Mouse (Mus musculus): ENCODE results near the gene Agpat3.

Agpat3 gene

DNA sequence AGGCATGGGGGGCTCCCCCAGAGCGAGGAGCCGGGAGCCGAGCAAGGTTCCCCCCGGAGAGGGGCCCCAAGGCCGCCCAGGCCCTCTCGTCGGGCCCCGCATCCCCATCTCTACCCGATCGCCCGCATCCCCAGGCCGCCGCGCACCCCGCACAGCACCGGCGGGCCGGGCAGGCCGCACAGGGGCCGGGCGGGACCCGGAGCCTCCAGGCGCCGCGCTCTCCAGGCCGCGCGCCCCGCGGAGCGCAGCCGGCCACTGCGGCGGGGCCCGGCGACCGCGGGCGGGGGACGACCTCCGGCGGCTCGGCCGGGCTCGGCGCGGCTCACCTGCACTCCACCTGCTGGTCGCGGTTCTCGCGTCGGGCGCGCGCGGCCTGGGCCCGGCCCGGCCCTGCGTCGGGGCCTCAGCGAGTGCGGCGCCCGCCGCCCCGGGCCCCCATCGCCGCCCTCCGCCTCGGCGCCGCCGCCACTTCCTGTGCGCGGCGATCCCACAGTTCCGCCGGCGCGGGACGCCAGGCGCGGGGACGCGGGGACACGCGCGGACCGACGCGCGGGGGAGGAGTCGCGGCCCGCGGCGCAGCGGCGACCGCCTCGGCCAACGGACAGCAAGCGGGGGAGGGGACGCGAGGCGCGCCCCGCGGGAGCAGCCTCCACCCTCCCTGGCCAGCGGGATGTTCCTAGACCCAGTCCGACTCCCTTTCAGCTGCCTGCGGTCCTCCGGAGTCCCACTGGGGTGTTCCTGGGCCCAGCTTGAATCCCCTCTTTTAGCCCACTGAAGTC, at the start of gene Agpat3:
Gene Agpat3, minus strand, starts transcription at position 603 of the 779 bp plus-strand sequence.
- DNase-seq: peak; percentile 80

DNA sequence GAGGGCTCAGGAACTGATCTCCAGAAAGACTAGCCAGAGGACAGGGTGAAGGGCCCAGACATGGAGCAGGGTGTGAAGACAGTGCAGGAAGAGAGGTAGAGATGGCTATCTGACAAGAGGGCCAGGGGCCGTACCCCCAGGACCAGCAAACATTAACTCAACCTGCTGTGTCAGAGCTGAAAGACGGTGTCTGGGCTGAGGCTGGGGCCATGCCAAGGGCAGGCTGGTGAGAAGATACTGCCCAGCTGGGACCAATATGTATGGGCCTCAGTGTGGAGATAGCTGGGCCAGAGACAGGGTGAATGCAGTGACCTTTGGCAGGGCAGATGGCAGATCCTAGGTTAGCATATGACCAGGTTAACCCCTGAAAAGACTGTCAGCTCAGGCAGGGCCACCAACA, 48.8 kb upstream of the Agpat3 start:
- DNase-seq: no peak

DNA sequence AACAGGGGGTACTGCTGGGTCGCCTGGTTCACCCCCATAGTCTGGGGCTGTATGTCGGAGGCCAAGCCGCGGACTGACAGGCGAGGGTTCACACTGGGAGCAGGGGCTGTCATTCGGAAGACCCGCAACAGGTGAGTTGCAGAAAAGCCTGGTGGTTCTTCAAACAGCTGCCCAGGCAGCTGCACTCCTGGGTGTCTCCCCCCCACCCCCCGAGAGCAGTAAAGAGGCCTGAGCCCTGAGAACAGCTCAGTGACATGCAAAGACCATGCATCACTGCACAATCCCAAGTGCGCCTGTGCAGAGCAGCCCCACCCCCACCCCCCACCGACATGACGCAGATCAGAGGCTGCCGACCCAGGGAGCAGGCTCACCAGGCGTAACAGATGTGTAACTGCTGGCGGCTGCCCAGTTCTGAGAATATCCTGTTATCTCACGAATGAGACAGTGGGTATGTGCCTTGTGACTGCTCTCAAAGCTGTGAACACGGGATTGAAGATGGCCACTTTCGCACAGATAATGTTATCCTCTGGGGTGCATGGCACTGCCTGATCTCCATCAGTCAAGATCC, 46.9 kb upstream of the Agpat3 start:
- DNase-seq: peak; percentile 68

DNA sequence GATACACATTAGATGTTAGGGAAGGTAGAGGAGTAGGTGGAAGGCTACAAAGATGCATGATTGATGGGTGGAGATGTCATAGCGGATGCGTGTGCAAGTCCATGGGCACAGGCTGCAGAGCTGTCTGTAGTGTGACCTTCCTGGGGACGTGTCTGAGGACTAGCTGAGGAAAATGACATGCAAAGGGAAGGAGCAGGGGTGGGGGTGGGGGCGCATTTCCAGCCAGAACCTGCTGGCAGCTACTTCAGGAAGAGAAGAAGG, 44.3 kb upstream of the Agpat3 start:
- no peak for DNase-seq

DNA sequence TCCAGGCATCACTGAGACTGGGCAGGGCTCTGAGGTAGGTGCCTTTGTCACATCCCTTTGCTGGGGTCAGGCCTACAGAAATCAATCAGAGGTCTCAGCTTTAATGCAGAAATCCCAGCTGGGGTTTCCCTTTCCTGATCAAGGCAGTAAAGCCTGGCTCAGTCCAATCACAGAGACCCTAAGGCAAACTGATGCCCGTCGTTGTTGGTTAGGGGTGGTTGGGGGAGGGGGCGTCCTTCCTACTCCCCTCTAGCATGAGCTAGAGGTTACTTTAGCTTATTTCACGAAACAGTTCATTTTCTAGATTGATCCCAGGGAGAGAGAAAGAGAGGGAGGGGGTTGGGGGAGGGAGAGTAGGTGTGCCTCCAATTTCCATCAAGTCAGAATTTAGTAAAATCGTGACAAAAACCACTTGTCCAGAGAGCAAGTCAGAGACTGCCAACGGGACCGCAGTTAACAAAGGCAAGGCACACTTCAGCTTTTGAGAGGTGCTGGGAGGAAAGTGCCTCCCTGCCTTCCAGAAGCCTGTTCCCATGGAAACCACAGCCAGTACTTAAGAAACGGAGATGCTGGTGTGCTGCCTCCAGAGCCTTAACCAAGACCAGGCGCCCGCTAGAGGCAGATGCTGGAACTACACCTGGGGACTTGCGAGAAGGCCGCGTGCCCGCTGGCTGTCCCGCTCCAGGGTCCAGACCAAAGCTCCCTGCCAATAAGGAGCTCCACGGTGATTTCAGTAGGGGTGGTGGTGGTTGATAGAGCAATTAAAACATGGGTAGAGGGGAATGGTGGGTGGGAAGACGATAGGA, 43.7 kb upstream of the Agpat3 start:
- peak; percentile 93 for DNase-seq

DNA sequence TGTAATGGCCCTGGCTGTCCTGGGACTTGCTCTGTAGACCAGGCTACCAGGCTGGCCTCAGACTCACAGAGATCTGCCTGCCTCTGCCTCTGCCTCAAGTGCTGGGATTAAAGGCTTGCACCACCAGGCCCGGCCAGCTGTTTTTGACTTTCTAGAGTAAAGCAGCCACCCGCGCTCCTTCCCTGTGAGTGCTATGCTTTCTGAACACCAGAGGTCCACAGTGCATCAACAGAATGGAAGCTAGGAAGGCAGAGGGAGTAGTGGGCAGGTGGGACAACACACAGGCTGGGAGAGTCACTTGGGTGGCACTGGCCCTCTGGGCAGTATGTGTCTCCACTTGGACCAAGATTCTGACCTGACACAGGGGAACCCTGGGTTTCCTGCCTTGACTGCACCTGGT, 43.1 kb upstream of the Agpat3 start:
- DNase-seq: no peak

DNA sequence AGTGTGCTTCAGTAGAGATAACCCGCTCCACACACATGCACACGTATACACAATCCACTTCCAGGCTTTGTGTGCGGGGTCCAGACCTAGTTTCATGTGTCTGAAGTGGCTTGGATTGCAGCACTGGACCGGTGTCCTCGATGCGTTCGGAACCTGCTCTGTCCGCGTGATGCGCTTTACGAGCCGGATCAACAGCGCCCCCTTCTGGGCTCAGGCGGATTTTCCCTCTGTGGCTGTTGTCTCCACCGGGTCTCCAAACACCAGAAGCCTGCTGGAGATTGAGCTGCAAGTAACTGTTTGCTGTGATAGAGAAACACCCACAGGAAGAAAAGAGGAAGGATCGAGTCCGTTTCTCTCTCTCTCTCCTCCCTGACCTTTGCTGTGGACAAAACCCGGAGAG, 39.8 kb upstream of the Agpat3 start:
- peak; percentile 87 for DNase-seq

DNA sequence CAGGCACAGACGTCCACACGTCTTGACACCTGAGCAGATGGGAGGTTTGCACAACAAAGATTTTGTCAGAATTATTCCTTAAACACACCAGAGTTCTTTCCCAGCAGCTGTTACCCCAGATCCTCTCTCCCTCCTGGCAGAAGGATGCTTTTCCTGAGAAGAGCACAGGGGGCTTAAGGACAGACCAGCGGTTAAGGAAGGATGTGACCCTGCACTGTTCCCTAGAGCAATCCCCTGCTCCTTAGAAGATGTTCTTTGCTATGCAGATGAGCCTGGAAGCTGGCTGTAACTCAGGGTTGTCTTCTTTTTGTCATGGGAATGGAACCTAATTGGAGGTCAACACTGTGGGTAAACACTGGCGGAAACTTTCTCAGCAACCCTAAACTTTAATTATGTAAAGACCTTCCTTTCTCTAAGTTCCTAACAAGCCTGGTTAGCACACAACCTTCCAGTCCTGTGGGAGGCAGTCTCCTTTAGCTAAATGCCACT, 38.7 kb upstream of the Agpat3 start:
- no peak for DNase-seq

DNA sequence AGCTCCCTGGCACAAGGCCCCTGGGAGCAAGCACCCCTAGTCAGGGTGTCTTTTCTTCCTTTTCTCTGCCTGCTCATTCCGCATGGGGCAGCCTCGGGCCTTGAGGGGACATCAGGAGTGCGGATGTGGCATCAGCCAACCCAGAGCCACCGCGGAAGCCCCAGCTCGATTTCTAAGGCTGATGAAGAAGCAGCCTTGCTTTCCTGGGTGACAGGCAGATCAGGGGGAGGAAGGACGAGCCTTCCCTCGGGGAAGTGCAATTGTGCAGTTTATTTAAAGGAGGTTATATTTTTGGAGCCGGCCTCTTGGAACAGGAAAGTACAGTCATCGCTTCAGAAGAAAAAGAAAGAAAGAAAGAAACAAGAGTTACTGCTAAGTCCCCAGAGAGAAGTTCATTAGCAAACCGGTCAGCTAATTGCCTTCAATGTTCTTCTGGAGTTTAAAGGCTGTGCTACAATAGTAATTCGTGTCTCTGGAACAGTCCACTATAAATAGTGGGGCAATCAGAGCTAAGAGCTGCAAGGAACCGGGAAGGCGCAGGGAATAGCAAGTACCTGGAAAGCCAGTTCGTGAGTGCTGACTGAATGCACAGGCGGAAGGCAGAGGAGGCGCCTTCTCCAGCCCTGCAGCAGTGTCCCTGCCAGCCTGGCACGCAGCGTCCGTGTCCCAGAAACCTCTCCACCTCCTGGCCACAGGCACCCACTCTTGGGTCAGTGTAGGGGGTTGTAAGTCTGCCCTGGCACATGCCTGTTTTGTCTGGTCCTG, 36.1 kb upstream of the Agpat3 start:
- DNase-seq: no peak

DNA sequence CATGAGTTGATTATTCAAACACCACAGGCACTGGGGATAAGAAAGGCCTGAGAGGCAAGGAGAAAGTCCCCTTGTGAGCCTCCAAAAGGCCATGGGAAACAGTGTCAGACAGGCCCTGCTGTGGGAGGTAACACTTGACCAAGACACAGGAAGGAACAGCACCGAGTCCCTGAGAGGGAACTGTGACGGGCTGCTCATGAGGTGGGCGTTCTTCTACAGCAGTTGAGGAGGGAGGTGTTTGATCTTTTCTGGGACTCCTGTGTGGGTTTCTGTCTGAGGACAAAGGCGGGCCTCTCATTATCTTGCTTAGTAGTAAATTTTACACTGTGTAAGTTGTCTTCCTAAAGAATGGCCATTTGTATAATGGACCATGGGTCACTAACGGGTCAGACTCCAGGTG, 33.2 kb upstream of the Agpat3 start:
- DNase-seq: no peak

DNA sequence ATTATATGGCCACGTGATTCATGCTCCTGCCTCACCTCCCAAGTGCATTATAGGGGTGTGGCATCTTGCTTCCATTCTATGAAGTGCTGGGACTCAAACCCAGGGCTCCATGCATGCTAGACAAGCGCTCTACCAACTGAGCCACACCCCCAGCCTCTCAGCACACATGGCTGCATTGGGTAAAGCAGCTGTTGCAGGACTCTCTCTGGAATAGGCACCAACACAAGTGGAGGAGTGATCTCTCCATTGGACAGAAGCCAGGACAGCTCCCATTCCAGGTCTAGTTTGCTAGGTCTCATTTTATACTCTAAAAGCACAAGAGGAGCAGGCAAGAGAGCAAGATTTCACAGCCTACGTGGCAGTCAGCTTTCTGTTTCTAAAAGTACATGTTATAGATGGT, 31.3 kb upstream of the Agpat3 start:
- no peak for DNase-seq

DNA sequence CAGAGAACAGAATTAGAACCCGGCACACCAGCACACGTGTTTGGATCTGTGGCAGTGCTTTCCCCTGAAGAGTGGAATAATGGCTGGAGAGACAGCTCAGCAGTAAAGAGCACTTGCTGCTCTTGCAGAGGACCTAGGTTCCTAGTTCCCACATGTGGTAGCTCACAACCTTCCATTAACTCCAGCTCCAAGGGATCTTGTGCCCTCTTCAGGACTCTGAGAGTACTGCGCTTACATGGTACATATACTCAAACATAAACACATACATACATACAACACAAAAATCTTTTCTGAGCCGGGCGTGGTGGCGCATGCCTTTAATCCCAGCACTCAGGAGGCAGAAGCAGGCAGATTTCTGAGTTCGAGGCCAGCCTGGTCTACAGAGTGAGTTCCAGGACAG, 26.2 kb upstream of the Agpat3 start:
- DNase-seq: no peak

DNA sequence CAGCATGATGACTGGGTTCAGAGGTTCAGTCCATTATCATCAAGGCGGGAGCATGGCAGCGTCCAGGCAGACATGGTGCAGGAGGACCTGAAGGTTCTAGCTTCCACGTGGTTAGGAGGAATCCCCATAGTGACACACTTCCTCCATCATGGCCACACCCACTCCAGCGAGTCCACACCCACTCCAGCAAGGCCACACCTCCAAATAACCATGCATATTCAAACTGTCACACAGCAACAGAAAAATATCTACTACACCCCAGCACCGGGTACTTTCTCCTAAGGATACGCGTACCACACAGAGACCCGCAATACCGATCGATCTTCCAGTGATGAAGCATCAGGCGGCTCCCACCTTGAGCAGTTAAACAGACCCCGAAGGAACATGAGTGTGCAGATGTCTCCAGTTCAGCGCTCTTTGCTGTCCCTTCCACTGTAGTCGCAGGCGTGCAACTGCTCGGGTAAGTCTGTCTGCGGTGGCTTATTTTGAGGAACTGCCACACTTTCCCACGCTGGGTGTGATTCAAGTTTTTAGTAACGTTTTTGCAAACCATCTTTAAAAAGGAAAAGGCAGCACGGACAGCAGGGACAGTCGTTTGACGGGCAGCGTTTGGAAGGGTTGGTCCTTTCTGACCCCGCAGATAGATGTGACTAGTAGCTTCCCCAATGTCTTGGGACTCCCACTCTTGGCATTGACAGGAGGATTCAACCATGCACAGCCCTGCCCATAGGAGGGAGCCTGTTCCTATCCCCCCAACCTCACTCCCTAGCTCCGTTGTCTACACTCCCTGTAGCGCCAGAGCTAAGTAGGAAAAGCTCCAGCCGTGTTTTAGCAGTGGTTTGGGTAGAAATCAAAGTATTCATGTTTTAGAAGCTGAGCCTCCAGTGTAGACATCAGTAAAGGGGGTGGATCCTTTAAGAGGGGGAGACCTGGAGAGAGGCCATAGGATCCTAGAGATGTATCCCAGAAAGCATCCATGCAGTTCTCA, 20.7 kb upstream of the Agpat3 start:
- DNase-seq: no peak

DNA sequence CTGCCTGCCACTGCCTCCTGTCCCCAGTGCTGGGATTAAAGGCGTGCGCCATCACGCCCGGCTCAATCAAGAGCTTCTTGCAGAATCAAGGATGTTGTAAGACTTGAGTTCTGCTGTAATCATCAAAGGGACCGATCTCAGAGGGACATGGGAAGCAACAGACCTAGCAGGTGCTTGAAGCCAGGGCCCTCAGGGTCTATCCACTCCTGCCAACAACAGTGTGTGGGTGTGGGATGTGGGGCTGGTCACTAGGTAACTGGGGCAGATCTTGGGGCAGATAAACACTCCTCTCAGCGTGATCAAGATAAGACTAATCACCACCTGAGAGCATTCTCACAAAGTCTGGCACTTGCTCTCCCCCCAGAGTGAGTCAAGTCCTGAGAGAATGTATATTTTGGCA, 19.5 kb upstream of the Agpat3 start:
- DNase-seq: no peak

DNA sequence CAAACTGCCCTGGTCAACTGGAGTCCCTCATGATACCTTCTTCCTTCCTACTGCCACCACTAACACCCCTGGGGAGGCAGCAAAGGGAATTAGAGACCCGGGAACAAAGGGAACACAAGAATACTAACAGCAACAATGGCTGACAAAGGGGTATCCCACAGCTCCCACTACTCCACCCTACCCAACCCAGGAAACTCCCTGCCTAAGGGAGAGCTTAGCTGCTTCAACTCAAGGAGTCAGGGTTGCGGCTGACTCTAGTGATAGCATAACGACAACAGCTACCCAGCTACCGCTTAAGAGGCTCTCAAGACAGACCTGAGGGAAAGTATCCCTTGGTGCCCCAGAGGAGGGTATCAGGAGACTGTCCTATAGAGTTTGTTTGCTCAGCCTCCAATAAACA, 15.3 kb upstream of the Agpat3 start:
- no peak for DNase-seq

DNA sequence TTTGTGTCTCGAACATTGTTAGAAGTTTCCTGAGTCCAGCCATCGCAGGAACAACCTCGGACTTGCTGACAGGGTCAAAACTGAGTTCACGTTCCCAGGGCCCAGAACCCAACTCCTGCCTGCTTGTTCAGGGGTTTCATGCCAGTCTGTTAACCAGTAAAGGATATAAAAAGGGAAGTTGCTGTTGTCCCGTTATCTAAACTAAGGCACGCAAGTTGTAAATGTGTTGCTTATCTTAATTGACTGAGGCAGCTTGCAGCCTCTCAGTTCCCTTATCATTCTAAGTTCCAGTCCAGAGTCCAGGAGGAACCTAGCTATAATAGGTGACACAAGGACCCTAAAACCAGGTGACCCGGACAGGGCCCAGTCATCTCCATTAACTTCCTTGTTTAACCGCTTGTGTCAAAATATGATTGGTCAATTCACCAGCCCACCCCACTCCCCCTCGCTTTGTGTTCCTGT, 14.6 kb upstream of the Agpat3 start:
- DNase-seq: peak; percentile 39

DNA sequence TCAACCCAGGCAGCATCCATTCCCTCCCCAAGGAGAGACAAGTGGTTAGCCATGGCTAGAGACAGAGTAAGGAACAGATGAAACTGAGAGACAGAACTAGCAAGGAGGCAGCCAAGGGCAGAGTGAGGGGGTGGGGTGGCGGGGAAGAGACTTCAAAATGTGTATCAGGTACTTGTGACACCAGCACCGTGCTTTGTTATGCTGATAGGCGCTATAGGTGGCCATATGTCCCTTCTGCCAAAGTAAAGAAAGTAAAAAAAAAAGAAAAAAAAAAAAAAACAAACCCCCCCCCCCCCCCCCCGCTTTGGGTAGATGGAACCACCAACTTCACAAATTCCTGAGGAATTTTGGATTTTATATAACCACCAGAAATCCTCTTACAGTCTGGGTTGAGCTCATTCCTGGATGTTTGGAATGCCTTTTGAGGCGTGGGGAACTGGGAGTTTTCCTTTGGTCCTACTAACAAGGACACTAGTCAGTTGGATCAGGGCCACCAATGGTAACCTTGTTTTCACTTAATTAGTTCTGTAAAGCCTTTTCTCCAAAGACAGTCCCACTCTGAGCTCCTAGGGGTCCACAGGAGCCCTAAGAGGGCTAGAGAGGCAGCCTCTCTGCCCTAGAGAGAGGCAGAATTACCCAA, 14.0 kb upstream of the Agpat3 start:
- DNase-seq: no peak

DNA sequence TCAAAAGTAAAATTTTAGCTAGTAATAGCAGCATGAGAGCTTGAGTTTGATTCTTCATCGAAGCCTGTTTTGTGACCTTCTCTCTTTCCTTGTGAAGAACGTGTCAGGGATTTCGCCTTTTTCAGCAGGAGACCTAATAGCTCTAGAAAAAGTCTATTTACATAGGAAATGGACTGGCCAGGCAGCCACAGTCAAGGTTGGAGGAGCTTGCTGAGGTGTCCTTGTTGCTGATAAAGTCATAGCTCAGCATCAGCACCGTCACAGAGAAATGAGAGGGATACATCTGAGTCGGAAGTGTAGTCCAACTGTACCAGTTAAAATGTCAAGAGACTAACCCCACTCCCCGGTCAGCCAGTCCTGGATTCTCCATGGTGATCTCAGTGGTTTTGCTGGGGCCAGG, 13.3 kb upstream of the Agpat3 start:
- DNase-seq: no peak

DNA sequence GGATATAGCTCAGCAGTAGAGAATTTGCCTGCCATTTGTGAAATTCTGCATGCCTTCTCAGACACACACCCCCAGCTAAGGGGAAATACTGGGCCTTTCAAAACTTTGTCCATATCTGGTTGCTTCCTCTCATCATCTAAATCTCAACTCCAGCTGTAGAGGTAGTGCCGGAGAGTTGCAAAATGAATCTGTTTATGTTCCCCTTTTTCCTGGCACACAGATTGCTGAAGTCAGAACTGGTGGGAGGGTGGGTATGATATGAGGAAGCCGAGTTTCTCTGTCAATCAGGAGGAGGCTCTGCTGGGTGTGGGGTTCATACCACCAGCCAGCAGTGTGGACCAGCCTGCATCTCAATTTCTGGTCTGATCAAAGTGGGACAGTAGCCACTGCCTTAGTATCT, 11.8 kb upstream of the Agpat3 start:
- no peak for DNase-seq

DNA sequence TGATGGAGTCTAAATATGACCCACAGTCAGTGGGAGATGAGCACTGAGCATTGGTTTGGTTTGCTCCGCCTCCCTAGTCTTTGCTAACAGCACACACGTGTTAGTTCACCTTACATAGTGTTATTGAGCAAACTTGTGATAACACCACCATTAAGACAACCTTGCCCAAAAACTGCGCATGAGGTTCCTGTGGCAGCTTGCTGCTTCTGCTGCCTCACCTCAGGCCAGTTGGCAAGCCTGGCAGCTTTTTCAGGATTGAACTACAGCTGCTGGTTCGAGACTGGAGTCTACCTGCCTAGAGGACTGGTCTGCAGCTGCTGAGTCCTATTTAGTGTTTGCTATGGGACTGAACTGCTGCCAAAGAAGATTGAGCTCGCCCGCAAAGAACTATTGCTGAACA, 11.1 kb upstream of the Agpat3 start:
- DNase-seq: no peak

DNA sequence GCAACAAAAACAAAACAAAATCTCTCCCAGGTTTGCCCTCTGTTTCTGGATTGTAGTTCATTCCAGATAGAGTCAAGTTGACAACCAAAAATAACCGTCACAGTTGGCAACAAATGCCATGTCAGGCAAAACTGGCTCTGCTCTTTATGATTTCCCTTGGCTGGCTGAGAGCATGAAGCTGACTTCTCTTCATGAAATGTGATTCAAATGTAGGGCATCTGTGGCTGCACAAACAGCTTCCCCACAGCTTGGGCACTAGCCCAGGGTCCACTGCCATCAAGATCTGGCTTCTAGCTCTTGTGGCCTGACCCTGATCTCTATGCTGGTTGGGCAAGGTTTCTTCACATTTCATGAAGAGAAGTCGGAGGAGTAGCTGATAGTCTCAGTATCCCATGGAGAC, 9.7 kb upstream of the Agpat3 start:
- DNase-seq: no peak
